Mouse (Mus musculus) forelimb bud, embryonic 11.5 days (tissue): ENCODE data around the gene Tinagl1.

Source experiments
- DNase-seq: peaks from one replicate; pipeline ENCODE4 v3.0.0-alpha.2; 2012; ENCODE audit warnings: low read depth, low spot score

The Tinagl1 gene

DNA sequence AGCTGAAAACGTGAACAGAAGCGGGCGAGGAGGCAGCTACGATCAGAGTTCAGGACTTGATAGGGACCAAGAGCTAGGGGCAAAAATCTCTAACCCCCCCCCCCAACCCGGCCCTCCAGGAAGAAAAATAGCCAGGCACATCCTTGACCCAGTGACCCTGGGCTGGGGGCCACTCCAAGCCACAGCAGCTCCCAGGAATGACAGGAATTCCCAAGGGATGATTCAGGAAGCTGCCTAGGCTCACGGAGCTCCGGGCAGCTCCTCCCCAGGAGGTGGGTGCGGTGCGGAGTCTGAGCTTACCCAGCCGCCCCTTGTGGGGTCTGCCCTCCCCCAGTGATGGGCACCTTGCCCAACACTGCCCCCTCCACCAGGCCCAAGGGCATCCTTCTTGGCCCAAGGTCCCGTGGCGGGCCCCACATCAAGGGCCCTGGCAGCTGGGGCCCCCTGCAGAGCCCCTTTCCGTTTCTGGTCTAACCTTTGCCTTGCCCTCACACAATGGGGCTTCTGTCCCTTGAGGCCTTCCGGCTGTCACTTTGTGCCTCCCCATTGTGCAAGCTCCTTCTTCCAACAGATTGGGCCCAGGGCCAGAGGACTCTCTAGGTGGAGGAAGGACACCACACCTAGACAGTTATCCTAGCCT lies at the start of gene Tinagl1:
Gene Tinagl1, minus strand, starts transcription at position 51 of the 640 bp plus-strand sequence.
- no peak for DNase-seq

DNA sequence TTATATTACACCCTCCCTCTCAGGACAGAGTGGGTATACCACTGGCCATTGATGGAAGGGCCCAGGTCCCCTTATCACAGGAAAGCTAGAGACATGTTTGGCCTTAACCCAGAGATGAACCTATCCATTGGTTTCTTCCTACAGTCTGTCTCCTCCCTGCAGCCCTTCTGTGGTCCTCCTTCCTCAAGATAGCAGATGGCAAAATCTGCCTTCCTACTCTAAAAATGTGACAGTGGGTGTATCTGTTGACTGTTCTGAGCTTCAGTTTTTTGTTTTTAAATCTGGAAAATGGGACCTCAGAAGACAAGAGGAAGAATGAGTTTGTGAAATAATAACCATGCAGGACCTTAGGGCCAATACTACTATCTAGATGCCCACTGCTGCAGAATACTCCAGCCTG lies 49.1 kb upstream of the Tinagl1 start:
- no peak for DNase-seq

DNA sequence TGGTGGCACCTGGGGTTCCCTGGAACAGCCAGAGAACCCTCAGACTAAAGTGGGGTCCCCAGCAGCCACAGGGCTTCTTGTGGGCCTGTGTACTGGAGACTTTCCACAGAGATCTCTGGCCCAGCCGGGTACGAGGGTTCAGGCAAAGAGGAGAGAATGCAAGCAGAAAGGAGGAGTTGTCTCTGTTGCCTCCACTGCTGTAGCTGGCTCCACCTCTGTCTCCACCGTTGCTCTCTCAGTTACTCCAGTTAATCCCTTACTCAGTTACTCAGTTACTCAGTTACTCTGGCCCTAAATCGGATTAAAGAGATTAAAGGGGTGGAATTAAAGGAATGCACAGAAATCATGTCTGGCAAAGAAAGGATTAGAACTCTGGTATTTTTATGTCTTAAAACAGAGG lies 47.3 kb upstream of the Tinagl1 start, which contains the start of gene Gm853:
Gene Gm853, minus strand, starts transcription at position 223 of the 400 bp plus-strand sequence.
- DNase-seq = no peak

DNA sequence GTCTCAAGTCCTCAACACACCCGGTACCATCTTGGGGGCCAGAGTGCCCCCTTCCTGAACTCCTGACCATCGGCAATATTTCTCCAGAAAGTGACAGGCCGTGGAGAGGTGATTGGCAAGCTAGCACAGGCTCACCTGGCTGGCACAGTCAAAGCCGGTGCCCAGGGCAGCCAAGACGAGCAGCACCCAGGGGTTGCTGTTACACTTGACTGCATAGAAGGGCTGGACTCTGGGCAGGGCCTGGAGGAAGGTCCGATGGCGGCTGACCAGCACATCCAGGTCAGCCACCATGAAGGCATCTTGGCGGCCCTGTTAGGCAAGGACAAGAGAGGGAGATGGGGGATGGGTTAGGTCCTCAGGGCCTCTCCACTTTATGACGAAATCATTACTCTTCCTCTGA lies 45.3 kb upstream of the Tinagl1 start:
- DNase-seq = no peak

DNA sequence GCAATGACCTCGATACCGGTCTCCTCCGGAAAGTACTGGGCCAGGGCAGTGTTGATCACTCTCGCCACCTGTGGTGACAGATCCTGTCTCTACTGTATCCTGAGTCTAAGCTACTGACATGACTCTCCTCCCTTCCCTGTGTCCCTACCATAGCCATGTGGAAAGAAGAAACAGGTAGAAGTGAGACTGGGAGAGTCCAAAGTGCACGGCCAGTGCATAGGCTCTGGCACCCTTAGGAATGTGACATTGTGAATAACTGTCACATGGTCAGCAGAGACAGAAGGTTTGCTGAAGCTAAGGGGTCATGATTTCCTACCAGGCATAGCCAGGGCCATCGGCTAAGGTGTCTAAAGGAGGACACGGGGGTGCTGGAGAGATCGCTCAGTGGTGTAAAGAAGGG lies 40.5 kb upstream of the Tinagl1 start:
- no peak for DNase-seq

DNA sequence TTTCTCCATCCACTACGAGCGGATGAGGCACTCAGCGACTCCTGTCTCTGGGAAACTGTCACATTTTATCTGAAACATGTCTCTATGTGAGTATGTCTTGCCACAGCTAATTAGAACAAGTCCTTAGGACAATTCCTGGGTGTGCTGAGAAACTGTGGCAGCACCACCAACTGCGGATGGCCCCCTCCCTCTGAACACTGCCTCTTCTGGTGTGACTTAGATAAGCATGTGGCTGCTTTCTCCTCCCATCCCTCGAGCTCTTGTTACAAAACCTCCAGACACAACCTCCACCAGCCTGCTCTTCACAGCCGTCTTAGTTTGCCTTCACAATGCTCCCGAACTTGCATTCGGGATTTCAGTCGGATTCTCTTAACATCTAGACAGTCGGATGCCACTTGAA lies 38.9 kb upstream of the Tinagl1 start:
- DNase-seq = no peak

DNA sequence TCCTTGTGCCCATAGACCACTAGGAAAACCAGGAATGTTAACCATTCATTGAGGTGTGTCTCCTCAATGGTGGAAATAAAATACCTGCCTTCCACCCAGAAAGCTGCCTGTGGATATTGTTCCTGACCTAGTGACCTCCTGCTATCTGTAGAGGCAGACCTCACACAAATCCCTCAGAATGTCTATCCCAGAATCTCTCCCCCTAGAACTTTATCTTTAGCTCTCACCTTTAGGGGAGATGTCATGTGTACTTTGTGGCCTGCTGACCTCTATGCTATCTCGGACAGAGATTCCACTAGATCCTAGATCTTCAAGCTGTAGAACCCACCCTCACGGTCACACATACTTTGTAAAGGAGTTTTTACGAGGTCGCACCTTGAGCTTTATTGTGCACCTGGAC lies 38.3 kb upstream of the Tinagl1 start:
- no peak for DNase-seq

DNA sequence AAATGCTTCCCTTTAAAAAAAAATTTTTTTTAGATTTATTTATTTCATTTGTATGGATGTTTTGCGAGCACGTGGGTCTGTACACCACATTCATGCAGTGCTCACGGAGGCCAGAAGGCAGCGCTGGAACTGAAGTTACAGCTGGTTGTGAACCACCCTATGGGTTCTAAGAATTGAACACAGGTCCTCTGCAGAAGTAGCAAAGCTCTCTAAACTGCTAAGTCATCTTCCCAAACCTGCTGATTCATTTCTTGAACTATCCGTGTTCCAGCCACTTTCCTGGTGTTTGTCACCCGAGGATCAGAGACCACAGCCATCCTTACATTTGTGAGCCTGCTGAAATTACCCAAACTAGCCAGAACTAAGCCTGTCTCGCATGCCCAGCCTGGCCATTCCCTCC lies 37.5 kb upstream of the Tinagl1 start:
- no peak for DNase-seq

DNA sequence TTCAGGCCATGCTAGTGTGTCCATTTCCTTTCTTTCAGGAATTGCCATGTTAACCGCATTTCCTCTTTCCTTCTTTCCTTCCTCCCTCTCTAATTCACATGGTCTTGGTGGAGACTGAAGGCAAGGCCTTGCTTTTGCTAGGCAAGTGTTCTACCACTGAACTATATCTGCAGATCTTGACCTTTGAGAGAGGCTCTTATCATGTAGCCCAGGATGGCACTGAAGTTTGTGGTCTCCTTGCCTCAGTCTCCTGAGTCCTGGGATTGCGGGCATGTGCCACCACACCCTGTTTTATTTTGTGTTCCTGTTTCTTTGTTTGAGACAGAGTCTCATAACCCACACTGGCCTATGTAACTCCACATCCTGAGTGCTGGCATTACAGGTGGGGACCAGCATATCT lies 36.9 kb upstream of the Tinagl1 start:
- no peak for DNase-seq

DNA sequence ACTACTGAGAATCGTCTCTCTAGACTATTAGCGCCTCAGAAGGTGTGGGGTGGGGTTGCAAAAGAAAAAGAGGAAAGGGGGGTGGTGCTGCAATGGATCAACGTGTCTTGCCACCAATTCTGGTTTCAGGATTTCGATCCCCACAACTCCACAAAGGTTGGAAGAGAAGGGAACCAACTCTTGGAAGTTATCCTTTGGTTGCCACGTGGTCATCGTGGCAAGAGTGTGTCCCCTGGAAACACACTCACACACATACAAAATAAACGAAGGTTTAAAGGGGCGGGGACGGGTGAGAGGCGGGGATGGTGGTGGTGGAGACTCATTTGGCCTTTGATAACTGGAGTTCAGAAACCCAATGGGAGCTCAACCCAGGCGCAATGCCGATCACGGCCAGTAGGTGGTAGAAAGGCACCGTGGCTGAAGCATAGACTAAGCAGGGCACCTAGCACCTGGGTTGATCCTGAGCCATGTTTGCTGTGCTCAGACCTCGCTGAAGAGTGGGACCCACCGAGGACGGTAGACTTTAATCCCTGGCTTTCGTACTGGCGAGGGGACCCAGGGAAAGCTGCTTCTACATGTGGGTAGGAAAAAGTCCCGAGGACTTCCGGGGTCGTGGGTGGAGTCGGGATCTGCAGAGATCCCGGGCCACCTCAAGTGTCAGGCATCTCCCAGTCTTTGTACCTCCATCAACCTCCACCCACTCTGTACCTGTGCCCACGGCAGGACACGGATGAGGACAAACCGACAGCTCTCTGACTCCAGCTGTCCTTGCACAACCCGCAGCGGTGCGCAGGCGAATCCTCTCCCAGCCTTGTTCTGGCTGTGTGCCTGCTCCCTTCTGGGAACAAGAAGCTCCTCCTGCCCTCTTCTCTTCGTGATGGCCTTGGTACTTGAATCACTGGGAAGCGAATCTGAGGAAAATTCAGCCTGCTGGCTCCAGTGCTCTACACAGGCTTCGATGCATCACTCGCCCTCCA lies 24.1 kb upstream of the Tinagl1 start:
- DNase-seq = peak; percentile 82

DNA sequence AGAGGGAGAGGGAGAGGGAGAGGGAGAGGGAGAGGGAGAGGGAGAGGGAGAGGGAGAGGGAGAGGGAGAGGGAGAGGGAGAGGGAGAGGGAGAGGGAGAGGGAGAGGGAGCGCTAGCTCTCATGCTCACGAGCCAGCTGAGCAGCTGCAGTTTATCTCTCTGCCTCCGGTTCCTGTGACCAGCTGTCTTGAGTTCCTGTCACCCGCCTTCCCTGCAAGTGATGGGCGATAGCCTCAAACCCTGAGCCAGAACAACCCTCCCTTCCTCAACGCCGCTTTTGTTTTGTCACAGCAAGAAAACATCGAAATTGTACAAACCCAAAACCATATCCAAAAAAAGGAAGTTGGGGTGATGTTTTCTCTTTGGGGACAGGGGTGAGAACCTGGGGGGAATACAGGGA lies 21.6 kb upstream of the Tinagl1 start:
- DNase-seq = no peak

DNA sequence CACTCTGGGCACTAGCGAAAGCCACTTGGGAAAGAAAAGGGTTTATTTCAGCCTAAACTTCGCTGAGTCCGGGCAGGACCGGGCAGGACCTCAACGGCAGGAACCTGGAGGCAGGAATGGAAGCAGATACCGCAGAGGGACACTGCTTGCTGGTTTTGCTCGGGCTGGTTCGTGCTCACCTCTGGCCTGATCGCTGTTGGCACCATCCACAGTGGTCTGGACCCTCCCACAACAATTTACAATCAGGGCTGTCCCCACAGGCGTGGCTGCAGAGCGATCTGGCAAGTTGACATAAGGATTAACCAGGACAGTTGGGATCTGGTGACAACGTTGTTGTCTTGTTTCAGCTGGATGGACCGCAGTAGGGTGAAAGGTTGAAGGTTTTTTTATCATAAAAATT lies 21.0 kb upstream of the Tinagl1 start:
- no peak for DNase-seq

DNA sequence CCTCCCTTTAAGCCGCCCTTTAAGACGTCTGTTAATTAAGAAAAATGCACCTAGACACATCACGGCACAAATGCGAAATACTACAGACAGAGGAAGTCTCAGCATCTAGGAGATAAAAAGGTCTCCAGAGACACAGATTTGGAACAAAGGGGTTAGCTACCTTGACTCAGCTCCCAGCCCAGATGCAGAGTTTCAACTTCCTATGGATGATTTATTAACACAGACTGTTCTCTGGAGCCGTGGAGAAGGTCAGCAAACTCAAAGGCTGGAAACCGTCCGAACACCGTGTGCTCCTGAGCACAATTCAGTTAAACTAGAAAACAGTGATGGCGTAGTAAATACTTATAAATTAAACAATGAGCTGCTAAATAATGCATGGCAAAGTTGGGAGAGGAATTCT lies 17.3 kb upstream of the Tinagl1 start:
- no peak for DNase-seq

DNA sequence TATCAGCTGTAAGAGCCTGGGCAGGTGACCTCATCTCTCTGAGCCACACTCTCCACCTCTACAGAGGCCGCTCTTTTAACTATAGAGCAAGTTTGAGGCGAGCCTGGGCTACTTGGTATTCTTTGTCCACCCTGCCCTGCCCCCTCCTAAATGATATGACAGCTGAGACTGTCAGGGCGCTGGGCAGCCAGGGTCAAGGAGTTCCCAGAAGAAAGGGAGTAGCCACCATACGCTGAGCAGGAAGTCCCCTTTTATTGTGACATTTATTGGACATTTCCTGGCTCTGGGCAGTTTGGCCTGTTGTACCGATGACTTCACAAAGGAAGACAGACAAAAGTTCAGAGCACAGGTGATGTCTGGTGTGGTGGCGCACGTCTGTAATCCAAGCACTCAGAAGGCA lies 14.7 kb upstream of the Tinagl1 start:
- DNase-seq = no peak

DNA sequence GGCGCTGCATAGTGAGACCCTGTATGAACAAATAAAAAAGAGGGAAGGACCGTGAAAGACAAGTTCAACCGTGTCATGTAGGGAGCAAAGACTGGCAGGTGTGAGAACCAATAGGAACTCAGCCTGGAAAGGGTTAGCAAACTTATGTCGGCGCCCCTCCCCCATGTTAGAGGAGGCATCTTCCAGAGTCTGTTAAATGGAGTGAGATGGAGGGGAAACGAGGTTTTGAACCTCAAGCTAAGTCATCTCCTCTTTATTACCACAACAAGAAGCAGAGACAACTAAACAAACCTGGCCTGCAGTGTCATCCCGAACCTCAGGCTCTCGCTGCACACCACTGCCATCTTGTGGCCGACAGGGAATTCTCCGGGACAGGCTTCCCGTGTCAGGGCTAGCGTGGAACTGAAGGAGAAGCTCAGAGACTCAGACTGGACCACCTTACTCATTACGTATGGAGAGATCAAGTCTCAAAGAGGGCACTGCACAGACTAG lies 13.9 kb upstream of the Tinagl1 start:
- peak; percentile 84 for DNase-seq

DNA sequence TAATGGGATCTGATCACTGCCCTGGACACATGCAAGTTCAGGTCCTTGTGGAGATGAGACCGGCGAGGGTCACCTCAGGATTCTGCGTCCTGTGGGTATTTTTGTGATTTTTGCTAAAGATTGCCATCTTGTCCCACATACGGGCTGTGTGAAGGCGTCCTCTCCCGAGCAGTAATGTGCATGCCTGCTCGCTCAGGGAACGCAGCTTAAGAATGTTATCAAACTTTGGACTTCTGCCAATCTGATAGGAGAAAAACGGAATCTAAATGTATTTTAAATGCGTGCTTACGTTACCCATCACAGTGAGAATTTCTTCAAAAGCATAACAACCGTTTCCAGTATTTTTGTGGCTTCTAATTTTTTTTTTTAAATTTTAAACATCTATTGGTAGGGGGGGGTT lies 12.0 kb upstream of the Tinagl1 start:
- no peak for DNase-seq

DNA sequence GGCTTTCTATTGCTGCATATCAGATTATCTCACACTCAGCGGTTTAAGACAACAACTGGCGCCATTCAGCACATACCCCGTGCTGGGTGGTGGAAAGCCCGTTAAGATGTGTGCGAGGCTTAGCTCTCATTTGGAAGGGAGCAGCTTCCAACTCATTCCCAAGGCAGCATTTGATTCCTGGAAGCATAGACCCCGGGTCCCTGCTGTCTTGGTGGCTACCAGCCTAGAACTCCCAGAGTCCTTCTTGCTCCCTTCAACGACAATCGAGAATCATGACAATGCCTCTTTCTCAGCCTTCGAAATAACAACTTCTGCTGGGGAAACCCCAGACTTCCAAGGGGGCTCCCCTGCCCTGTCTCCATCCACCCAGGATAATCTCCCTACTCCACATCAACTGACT lies 11.5 kb upstream of the Tinagl1 start:
- no peak for DNase-seq

DNA sequence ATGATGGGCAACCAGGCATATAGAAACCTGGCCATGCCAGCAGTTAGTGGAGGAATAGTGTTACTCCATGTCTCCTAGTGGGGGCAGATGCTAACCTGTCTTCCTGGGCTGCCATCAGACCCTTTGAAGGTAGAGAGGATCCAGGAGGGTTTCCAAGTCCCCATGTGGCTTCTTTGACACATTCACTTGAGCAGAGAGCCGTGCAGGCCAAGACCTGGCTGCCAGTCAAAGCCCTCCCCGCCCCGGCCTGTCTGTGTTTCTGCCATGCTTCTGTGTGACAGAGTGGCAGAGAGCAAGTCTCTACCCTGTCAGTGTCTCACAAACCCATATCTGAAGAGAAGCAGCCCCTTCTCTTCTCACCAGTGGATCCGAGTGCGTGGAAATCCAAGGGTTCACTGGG lies 9.0 kb upstream of the Tinagl1 start:
- no peak for DNase-seq

DNA sequence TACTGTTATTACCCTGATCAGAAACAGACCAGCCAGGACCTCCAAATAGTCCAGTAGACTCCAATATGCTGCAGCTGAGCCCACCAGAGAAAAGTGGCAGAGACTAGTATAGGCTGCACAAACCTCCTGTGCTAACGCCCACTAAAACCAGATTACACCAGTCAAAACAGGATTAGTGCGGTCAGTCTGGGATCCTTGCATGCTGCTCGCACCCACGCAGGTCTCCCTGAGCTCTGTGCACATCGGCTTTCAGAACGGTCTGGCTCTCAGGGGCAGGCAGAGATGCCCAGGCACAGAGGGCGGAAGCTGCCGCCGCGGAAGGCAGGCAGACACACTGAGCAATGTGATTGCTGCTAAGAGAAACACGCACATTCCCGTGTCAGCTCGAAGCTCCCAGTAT lies 8.1 kb upstream of the Tinagl1 start:
- no peak for DNase-seq

DNA sequence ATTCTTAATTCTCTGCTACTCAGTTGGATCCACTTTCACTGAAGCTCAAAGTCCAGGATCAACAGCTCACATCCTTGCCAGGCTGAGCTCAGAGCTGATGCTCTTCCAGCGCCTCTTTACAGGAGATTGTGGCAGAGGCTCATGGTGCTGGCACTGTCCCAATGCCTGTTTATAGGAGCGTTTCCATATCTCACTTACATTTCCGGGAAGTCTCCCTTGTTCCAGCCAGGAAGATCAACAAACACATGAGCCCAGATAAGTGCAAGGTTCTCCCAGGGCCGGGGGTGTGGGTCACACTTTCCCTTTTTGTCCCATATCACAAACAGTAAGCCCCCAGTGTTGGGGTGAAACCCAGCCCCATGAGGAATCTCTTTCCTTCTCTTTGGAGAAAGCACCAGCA lies 7.0 kb upstream of the Tinagl1 start:
- no peak for DNase-seq

DNA sequence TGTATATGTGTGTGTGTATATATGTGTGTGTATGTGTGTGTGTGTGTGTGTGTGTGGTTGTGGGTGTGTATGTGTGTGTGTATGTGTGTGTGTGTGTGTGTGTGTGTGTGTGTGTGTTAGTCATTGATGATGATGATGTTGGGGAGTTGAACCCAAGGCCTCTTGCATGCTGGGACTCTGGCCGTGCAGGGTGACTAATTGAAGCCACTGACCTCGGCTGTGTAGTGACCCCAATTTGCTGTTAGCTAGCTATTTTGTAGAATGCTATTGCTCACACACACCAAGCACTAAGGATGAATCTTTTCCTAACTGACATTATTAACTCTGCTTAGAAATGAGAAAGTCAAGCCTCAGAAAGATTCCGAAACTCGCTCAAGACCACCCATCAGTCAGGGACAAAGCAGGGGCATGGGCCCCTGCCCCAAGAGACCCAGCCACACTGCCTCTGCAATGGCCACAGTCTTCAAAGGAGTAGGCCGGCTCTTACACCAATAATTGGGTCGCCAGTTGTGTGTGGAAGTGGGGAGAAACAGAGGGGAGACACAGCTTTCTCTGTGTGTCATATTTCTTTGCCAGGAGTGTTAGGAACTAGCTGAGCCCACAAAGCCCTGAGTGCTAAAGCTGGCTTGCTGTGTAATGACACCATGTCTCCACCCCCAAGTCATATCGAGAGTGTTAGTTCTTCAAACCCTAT lies 6.1 kb upstream of the Tinagl1 start:
- DNase-seq = no peak

DNA sequence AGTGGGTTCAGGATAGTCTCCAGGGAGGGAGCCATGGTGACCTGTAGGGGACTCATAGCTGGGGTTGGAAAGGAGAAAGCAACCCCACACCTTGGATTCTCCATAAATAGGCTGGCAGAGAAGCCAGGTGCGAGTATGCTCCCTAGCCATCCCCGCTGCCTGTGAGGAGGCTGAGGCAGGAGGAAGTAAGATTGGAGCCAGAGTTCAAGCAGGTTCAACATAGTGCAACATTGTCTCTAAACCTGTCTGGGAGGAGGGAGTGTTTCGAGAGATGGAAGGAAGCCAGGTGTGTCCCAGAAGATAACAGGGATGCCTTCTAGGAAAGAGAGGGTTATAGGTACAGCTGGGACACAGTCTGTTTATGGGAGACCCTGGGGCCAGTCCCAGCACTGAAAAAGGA lies 5.0 kb upstream of the Tinagl1 start:
- no peak for DNase-seq
